Mouse (Mus musculus) kidney, adult 2 months (tissue): ENCODE results near the gene Epas1. TPM values are rescaled to one million over a fixed set of nuclear protein-coding genes. Genes with fewer than 3 reads are reported as not detected.

Experiments used
- DNase-seq: peaks from one replicate; pipeline ENCODE4 v3.0.0; 2021
- H3K27ac ChIP-seq: fragments of 200-500 bp; 2 replicates; pipeline ENCODE4 v1.5.1; 2012; ENCODE audit warnings: low read depth, low read length, control low read depth, inconsistent platforms; ENCODE audit not compliant: insufficient read depth
- H3K27me3 ChIP-seq: fragments of 200-500 bp; replicated peaks from 2 replicates; pipeline ENCODE4 v1.6.1; 2012; ENCODE audit warnings: mild to moderate bottlenecking, moderate library complexity, low read length, inconsistent platforms; ENCODE audit not compliant: control insufficient read depth, insufficient read depth
- H3K36me3 ChIP-seq: fragments of 200-500 bp; 2 replicates; pipeline ENCODE4 v1.6.1; 2012; ENCODE audit warnings: mild to moderate bottlenecking, moderate library complexity, low read length, inconsistent platforms; ENCODE audit not compliant: control insufficient read depth, insufficient read depth
- H3K4me1 ChIP-seq: fragments of 200-500 bp; 2 replicates; pipeline ENCODE4 v1.6.1; 2011; ENCODE audit warnings: low read length; ENCODE audit not compliant: control insufficient read depth, insufficient read depth
- H3K4me3 ChIP-seq: fragments of 200-500 bp; 2 replicates; pipeline ENCODE4 v1.5.1; 2011; ENCODE audit warnings: mild to moderate bottlenecking, low read depth, low read length, control low read depth; ENCODE audit not compliant: insufficient read depth
- CTCF ChIP-seq: fragments of 200-500 bp; conservative IDR thresholded peaks from 2 replicates; pipeline ENCODE4 v1.5.1; 2011; ENCODE audit warnings: low read depth, mild to moderate bottlenecking, control low read depth, low read length, moderate library complexity, mixed read lengths; ENCODE audit not compliant: insufficient read depth, insufficient read length
- POLR2A ChIP-seq: fragments of 200-500 bp; IDR thresholded peaks from one replicate; pipeline ENCODE4 v1.6.1; 2011; ENCODE audit warnings: low read depth, low read length, control low read depth
- WGBS: fragments of 180-500 bp; shearing (Covaris S2); methylation state at CpG from one replicate; pipeline ENCODE4 v1.1.7; 2018; 5-methylcytosine and 5-hydroxymethylcytosine counted together
- polyA plus RNA-seq: library from polyadenylated mRNA; depleted of rRNA; stranded (reverse); fragments of >200 nt; gene quantifications from 2 replicates; pipeline ENCODE4 v1.2.3, GENCODE M21; 2012

Epas1 gene
- polyA plus RNA-seq, 1 experiment = 108 TPM

DNA sequence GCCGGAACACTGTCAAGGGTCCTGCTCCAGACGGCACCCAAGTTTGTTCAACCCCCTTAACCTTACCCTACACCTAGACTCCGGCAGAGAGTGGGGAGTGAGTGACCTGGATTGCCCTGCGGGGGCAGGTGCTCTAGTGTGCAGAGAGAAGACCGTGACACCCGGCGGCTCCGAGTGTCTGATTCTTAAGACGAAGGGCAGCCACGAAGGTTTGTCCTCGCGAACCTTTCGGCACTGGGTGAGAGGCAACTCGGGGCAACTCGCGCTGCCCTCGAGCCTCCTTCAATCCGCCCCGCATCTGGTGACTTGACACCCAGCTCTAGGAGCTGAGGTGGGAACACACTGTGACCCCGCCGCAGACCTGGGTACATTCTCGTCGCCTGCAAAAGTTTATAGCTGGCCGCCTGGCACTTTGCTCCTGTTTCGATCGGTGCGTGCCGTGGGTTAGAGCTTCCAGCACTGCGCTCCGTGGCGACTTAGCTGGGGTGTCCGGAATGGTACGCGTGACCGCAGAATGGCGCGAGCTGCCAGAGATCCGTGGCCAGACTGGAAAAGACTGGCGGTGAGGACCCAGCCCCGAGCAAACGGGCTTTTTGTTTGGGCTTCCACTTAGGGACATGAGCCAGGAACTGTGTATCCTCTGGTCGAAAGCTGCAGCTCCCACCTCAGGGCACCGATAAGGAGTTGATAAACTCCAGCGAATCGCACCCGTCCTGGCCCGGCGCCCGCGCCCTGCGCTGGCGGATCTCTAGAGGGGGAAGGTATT is 1.5 kb downstream of the Epas1 start:
- Histone ChIP-seq H3K36me3 (no peaks in the 10 kb centered on the region), H3K27me3 (no peaks in the 10 kb centered on the region), H3K4me3 (peak overlapping the region; percentile 70), H3K4me1 (no peaks in the 10 kb centered on the region; the same call in 1 of the 2 replicates), H3K27ac (peak overlapping the region; percentile 9)
- DNase-seq = peak; percentile 46
- WGBS = 5% methylated on average over 52 of the region's 52 CpGs
- TF ChIP-seq POLR2A (no peak), CTCF (no peak)

GRCm38 (mm10) chr17:86755581-86756195 is 2.2 kb downstream of the Epas1 start:
- TF ChIP-seq CTCF = no peak
- TF ChIP-seq POLR2A = no peak
- WGBS = 43% methylated on average over 11 of the region's 11 CpGs
- H3K36me3 ChIP-seq = no peaks in the 10 kb centered on the region
- H3K27ac ChIP-seq = peak overlapping the region; percentile 9
- no peaks in the 10 kb centered on the region; the same call in 1 of the 2 replicates for H3K4me1 ChIP-seq
- peak overlapping the region; percentile 70 for H3K4me3 ChIP-seq
- DNase-seq = peak; percentile 33
- no peaks in the 10 kb centered on the region for H3K27me3 ChIP-seq

GRCm38 (mm10) chr17:86757621-86758020 is 4.1 kb downstream of the Epas1 start:
- H3K27ac ChIP-seq = no peak overlapping the region

GRCm38 (mm10) chr17:86761859-86762258 is 8.4 kb downstream of the Epas1 start:
- H3K27me3 ChIP-seq = no peaks in the 10 kb centered on the region
- no peak overlapping the region for H3K27ac ChIP-seq
- H3K36me3 ChIP-seq = no peaks in the 10 kb centered on the region
- no peak overlapping the region for H3K4me3 ChIP-seq
- WGBS = 81% methylated on average over 5 of the region's 5 CpGs
- DNase-seq = no peak
- H3K4me1 ChIP-seq = peaks cover 10% of the 10 kb centered on the region
- TF ChIP-seq CTCF (no peak), POLR2A (no peak)

More at GRCm38 (mm10) chr17:86757621-86758020, 4.1 kb downstream of the Epas1 start:
- WGBS = 57% methylated on average over 2 of the region's 2 CpGs
- TF ChIP-seq CTCF (no peak), POLR2A (no peak)
- no peaks in the 10 kb centered on the region; the same call in 1 of the 2 replicates for H3K4me1 ChIP-seq
- no peaks in the 10 kb centered on the region for H3K36me3 ChIP-seq
- DNase-seq = no peak
- no peak overlapping the region; the same call in 1 of the 2 replicates for H3K4me3 ChIP-seq
- H3K27me3 ChIP-seq = no peaks in the 10 kb centered on the region

DNA sequence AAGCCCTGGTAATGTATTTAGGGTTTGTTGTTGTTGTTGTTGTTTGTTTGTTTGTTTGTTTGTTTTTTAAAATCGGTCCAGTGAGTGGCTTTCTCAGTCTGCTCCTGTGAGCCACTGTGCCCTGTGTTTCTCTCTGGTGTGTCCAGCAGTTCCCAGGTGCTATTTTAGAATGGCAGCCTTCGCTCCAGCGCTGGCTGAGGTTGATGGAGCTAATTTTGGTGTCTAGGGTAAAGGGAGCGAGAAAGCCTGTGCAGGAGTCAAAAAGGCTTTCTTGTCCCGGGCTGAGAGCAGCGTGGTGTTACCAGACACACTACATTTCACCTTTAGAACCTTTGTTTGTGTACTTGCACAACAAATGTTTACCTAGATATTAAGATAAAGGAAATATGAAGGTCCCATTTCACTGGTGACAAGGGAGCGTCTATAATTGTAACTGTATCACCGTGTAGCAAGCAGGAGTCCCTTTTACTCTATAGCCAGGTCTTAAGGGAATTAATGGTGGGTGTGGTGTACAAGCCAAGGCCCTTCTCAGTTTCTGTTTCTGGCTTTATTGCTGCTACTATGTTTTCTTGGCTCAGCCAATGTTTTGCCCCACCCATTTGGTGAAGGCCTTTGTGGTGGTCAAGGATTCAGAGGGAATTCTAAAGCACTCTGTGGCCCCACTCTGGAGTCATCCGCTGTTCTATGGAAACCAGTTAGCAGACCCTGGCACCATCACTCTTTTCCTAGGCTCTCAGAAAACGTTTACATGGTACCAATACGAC is 9.2 kb downstream of the Epas1 start:
- Histone ChIP-seq H3K27me3 (no peaks in the 10 kb centered on the region), H3K4me3 (no peak overlapping the region), H3K27ac (no peak overlapping the region), H3K4me1 (peaks cover 12% of the 10 kb centered on the region), H3K36me3 (no peaks in the 10 kb centered on the region)
- WGBS = 74% methylated on average over 11 of the region's 11 CpGs
- DNase-seq = peak; percentile 42
- TF ChIP-seq POLR2A (no peak), CTCF (no peak)

DNA sequence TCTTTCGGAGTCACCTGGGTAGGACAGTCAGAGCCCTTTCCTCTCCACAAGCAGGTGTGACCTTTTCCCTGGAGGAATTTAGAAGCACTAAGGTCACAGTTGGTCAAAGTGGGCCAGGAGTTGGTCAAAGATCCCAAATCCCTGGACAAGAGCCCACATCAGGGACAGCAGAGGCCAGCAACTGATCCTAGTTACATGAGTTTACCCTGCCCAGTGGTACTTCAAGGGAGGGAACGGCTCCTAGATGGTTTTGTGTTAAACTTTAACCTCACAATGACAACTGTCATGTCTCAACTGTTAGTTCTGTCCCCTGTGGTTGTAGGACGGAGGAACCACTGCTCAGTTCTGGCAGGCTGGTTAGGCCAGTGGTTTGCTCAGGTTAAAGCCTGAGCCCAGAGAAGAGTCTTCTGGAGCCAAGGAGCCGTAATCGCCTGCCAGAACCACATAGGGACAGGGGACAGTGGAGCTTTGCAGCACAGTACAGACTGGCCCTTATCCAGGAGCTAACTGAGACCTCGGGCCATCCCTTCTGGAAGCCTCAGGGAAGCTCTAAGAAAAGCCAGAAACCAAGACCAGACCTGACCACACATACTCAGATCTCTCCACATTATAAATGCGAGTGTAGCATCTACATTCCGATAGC is 12.4 kb downstream of the Epas1 start:
- Histone ChIP-seq H3K4me3 (no peak overlapping the region), H3K4me1 (peaks cover 41% of the 10 kb centered on the region), H3K27me3 (no peaks in the 10 kb centered on the region), H3K36me3 (no peaks in the 10 kb centered on the region), H3K27ac (no peak overlapping the region)
- TF ChIP-seq POLR2A = no peak
- no peak; the same call in 1 of the 2 replicates for TF ChIP-seq CTCF
- DNase-seq = peak; percentile 82
- WGBS = 62% methylated on average over 8 of the region's 8 CpGs

DNA sequence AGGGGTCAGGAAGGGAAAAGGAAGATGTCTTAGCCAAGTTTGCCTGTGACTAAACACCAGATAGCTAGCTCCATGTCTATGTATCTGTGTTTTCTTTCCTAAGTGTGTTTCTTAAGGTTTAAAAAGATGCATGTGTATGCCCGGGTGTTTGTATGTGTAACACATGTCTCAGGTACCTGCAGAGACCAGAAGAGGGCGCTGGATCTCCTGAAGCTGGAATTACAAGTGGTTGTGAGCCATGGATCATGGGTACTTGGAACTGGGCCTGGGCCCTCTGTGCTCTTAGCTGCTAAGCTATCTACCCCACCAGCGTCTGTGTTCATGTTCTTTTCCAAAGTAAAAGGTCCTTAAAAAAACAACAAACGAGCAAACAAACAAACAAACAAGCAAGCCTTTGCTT is 12.9 kb downstream of the Epas1 start:
- Histone ChIP-seq H3K36me3 (no peaks in the 10 kb centered on the region), H3K4me1 (peaks cover 41% of the 10 kb centered on the region), H3K4me3 (no peak overlapping the region), H3K27ac (no peak overlapping the region), H3K27me3 (no peaks in the 10 kb centered on the region)
- TF ChIP-seq POLR2A (no peak), CTCF (peak; percentile 15; the same call in 1 of the 2 replicates)
- DNase-seq = no peak
- 90% methylated on average over 4 of the region's 4 CpGs for WGBS
